Mouse (Mus musculus) intestine, embryonic 16.5 days (tissue): Measurements from ENCODE around the gene Tcf15. TPM values are rescaled to one million over a fixed set of nuclear protein-coding genes. Genes with fewer than 3 reads are reported as not detected.

Source experiments
- ATAC-seq: fragments of 200-750 bp; cut with Nextera tagmentation; 2 replicates; pipeline ENCODE4 v1.8.0; 2017; ENCODE audit warnings: moderate TSS enrichment, moderate library complexity
- H3K27ac ChIP-seq: fragments of 300-500 bp; sonication (generic); 2 replicates; pipeline ENCODE4 v1.5.1; 2014; ENCODE audit warnings: mild to moderate bottlenecking, low read length
- H3K27me3 ChIP-seq: fragments of 300-500 bp; sonication (generic); replicated peaks from 2 replicates; pipeline ENCODE4 v1.6.1; 2014; ENCODE audit warnings: low read length, control low read depth, mixed read lengths; ENCODE audit not compliant: control insufficient read depth, insufficient read depth
- H3K36me3 ChIP-seq: fragments of 300-500 bp; sonication (generic); 2 replicates; pipeline ENCODE4 v1.6.1; 2014; ENCODE audit warnings: low read length, control low read depth; ENCODE audit not compliant: control insufficient read depth, insufficient read depth
- H3K4me1 ChIP-seq: fragments of 300-500 bp; sonication (generic); 2 replicates; pipeline ENCODE4 v1.6.1; 2014; ENCODE audit warnings: low read length, control low read depth, mixed read lengths; ENCODE audit not compliant: control insufficient read depth, insufficient read depth
- H3K4me2 ChIP-seq: fragments of 300-500 bp; sonication (generic); 2 replicates; pipeline ENCODE4 v1.6.1; 2014; ENCODE audit warnings: low read depth, low read length, control low read depth
- H3K4me3 ChIP-seq: fragments of 300-500 bp; sonication (generic); 2 replicates; pipeline ENCODE4 v1.5.1; 2014; ENCODE audit warnings: mild to moderate bottlenecking, low read length
- H3K9ac ChIP-seq: fragments of 300-500 bp; sonication (generic); 2 replicates; pipeline ENCODE4 v1.6.1; 2014; ENCODE audit warnings: low read depth, low read length
- H3K9me3 ChIP-seq: fragments of 300-500 bp; sonication (generic); 2 replicates; pipeline ENCODE4 v1.6.1; 2016; ENCODE audit warnings: low read length, control low read depth; ENCODE audit not compliant: control insufficient read depth
- WGBS: fragments of 180-500 bp; shearing (Covaris S2); extraction: QIAGEN DNeasy Blood & Tissue Kit; methylation state at CpG from one replicate; pipeline ENCODE4 v1.1.7; 2014; 5-methylcytosine and 5-hydroxymethylcytosine counted together
- polyA plus RNA-seq: library from polyadenylated mRNA; unstranded; fragments of >200 nt; fragmentation: Nextera tagmentation; extraction: Ambion mirVana; gene quantifications from 2 replicates; pipeline ENCODE4 v1.2.1, GENCODE M21; 2015

The Tcf15 gene
- polyA plus RNA-seq, 1 experiment from 2014 or later: 6.5 TPM

DNA sequence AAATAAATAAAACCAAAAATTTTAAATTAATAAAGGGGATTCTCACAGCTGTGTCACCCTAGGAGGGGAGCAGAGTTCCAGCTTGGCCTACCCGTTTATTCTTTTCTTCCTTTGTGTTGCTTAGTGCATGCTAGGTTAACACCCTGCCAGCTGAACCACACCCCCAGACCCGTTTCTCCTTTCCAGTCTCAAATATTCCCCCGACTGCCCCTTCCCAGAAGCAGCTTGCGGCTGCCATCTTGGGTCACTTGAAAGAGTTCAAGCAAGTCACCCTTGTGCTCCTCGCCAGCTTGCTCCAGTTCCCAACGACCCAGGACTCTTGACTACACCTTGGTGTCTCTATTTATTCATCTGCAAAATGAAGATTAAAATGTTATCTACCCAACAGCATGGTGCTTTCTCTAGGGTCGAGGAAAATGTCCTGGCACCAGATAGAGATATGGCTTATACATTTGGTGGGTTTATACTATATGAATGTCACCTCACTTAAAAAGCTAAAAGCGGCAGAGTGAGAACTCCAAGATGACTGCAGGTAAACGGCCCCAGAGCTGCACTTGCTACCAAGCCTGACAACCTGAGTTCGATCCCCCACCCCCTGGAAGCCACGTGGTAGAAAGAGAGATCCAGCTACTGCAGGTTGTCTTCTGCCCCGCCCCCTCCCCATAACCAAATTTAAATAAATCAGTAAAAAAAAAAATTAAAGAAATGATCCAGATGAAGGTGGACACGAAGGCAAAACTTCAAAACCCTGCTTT is 49.4 kb downstream of the Tcf15 start:
- Histone ChIP-seq H3K9ac (no peak overlapping the region), H3K27ac (no peak overlapping the region), H3K27me3 (no peaks in the 10 kb centered on the region), H3K4me3 (no peak overlapping the region), H3K36me3 (no peaks in the 10 kb centered on the region), H3K4me2 (no peak overlapping the region), H3K9me3 (no peaks in the 10 kb centered on the region), H3K4me1 (no peaks in the 10 kb centered on the region)
- 71% methylated on average over 13 of the region's 13 CpGs for WGBS
- no peak for ATAC-seq

DNA sequence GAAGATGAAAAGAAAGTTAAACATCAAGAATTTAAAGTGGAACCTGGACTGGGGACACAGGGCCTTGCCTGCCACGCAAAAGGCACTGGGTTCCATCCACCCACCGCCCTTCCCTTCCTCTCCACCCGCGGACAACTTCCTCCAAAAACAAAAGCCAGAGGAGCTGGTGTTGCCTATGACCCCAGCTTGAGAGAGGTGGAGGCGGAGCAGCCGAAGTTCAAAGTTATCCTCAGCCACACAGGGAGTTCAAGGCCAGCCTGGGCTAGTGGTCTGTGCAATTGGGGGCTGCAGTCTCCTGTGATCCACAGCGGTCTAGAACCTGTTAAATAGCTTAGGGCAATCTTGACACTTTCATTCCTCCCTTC is 50.0 kb downstream of the Tcf15 start:
- Histone ChIP-seq H3K27ac (no peak overlapping the region), H3K27me3 (no peaks in the 10 kb centered on the region), H3K9ac (no peak overlapping the region), H3K4me1 (no peaks in the 10 kb centered on the region), H3K9me3 (no peaks in the 10 kb centered on the region), H3K4me2 (no peak overlapping the region), H3K4me3 (no peak overlapping the region), H3K36me3 (no peaks in the 10 kb centered on the region)
- WGBS: 66% methylated on average over 7 of the region's 7 CpGs
- ATAC-seq: no peak

DNA sequence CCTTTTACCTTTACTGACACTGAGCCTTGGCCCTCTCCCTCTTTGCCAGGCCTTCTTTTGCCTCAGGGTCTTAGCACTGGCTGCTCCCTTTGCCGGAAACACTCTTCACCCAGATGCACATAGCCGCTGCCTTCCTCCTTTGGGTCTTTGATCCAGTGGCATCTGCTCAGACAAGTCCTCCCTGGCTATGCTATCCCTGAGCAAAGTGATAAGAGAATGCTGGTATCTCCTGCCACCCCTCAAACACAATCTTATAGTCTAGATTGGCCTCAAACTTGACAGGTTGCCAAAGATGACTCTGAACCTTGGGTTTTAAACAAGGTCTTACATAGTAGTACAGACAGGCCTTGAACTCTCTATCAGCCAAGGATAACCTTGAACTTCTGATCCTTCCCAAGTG is 51.2 kb downstream of the Tcf15 start:
- Histone ChIP-seq H3K4me3 (no peak overlapping the region), H3K27me3 (no peaks in the 10 kb centered on the region), H3K4me2 (no peak overlapping the region), H3K27ac (no peak overlapping the region), H3K4me1 (no peaks in the 10 kb centered on the region), H3K36me3 (no peaks in the 10 kb centered on the region), H3K9ac (no peak overlapping the region), H3K9me3 (no peaks in the 10 kb centered on the region)
- WGBS: 83% methylated on average over 2 of the region's 2 CpGs
- ATAC-seq: no peak

GRCm38 (mm10) chr2:152196896-152197295 is 53.5 kb downstream of the Tcf15 start:
- ATAC-seq: no peak
- Histone ChIP-seq H3K27me3 (no peaks in the 10 kb centered on the region), H3K4me2 (no peak overlapping the region), H3K9ac (no peak overlapping the region), H3K36me3 (no peaks in the 10 kb centered on the region), H3K27ac (no peak overlapping the region), H3K9me3 (no peaks in the 10 kb centered on the region), H3K4me3 (no peak overlapping the region), H3K4me1 (no peaks in the 10 kb centered on the region)
- 39% methylated on average over 3 of the region's 3 CpGs for WGBS

DNA sequence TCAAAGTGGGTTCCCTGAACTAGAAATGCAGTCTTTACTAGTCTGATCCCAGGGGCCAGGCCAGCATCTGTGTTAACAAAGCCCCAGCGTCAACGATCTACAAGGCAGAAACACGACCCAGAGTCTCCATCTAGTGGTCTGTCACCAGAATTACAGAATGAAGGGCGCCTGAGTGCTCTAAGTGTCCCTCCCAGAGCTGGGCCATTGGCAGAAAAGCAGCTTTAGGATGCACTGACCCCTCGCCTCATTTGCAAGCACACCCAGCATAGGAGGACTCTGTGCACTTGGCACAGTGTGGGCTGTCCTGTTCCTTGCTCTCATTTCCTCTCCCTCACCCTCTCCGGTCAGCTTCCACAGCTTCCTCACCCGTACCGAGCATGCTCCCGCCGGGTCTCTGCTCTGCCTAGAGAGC is 53.9 kb downstream of the Tcf15 start:
- H3K9ac ChIP-seq: no peak overlapping the region
- 48% methylated on average over 10 of the region's 10 CpGs for WGBS
- no peak overlapping the region for H3K4me3 ChIP-seq
- no peak overlapping the region for H3K4me2 ChIP-seq
- no peaks in the 10 kb centered on the region for H3K4me1 ChIP-seq
- no peaks in the 10 kb centered on the region for H3K27me3 ChIP-seq
- peak; percentile 81 for ATAC-seq
- no peaks in the 10 kb centered on the region for H3K36me3 ChIP-seq
- H3K9me3 ChIP-seq: no peaks in the 10 kb centered on the region
- H3K27ac ChIP-seq: no peak overlapping the region

Other genes starting within 250 kb of the Tcf15 start
- gene Angpt4, start 232.4 kb upstream of the Tcf15 start, polyA plus RNA-seq: 0.89 and 1.0 TPM in 2 replicates
- 25.7 and 25.9 TPM in 2 replicates for gene Fam110a, start 163.3 kb upstream of the Tcf15 start, polyA plus RNA-seq
- gene Slc52a3, start 147.1 kb upstream of the Tcf15 start, polyA plus RNA-seq: 6.9 and 7.0 TPM in 2 replicates
- not detected in 2 replicates for gene Scrt2, start 62.0 kb upstream of the Tcf15 start, polyA plus RNA-seq
- 34.9 and 43.6 TPM in 2 replicates for gene Srxn1, start 38.0 kb upstream of the Tcf15 start, polyA plus RNA-seq
- gene Csnk2a1, start 83.3 kb downstream of the Tcf15 start, polyA plus RNA-seq: 72.6 and 81.1 TPM in 2 replicates
- gene Tbc1d20, start 150.3 kb downstream of the Tcf15 start, polyA plus RNA-seq: 35.8 and 37.7 TPM in 2 replicates
- gene Rbck1, start 189.1 kb downstream of the Tcf15 start, polyA plus RNA-seq: 82.5 and 83.2 TPM in 2 replicates
- gene Trib3, start 200.5 kb downstream of the Tcf15 start, polyA plus RNA-seq: 4.4 and 7.1 TPM in 2 replicates
- gene Nrsn2, start 233.1 kb downstream of the Tcf15 start, polyA plus RNA-seq: 2.5 and 2.7 TPM in 2 replicates